Mouse (Mus musculus) kidney, adult 2 months (tissue): ENCODE results near the gene Micu2.

Experiments
- CTCF ChIP-seq: fragments of 200-500 bp; conservative IDR thresholded peaks from 2 replicates; pipeline ENCODE4 v1.5.1; 2011; ENCODE audit warnings: low read depth, mild to moderate bottlenecking, control low read depth, low read length, moderate library complexity, mixed read lengths; ENCODE audit not compliant: insufficient read depth, insufficient read length
- POLR2A ChIP-seq: fragments of 200-500 bp; IDR thresholded peaks from one replicate; pipeline ENCODE4 v1.6.1; 2011; ENCODE audit warnings: low read depth, low read length, control low read depth

- TF ChIP-seq POLR2A, result no peak
- no peak for TF ChIP-seq CTCF
Observed at GRCm38 (mm10) chr14:57985780-57986179, 13.3 kb downstream of the Micu2 start.
